Mouse (Mus musculus): Measurements from ENCODE around the gene Stard10.

Gene Stard10

GRCm38 (mm10) chr7:101302691-101303090 lies 14.2 kb upstream of the Stard10 start:
- no peak for DNase-seq (ENCODE audit: low read depth, low spot score)

GRCm38 (mm10) chr7:101306841-101307240 lies 10.0 kb upstream of the Stard10 start:
- DNase-seq (ENCODE audit: low read depth, low spot score) = no peak

- no peak for DNase-seq (ENCODE audit: low read depth, low spot score)
Measured at GRCm38 (mm10) chr7:101309985-101310326, 6.9 kb upstream of the Stard10 start.

- DNase-seq (ENCODE audit: low read depth, low spot score) = peak; percentile 99
Measured at GRCm38 (mm10) chr7:101310327-101311028, 6.4 kb upstream of the Stard10 start.

GRCm38 (mm10) chr7:101311061-101311460 lies 5.8 kb upstream of the Stard10 start:
- DNase-seq (ENCODE audit: low read depth, low spot score) = no peak

- DNase-seq (ENCODE audit: low read depth, low spot score) = no peak
Measured at GRCm38 (mm10) chr7:101313033-101313432, 3.9 kb upstream of the Stard10 start.

- peak; percentile 94 for DNase-seq (ENCODE audit: low read depth, low spot score)
Measured at GRCm38 (mm10) chr7:101314396-101314795, 2.5 kb upstream of the Stard10 start.

- no peak for DNase-seq (ENCODE audit: low read depth, low spot score)
Measured at GRCm38 (mm10) chr7:101315699-101316098, 1.2 kb upstream of the Stard10 start.

- DNase-seq (ENCODE audit: low read depth, low spot score) = no peak
Measured at GRCm38 (mm10) chr7:101316591-101317001, 290 bp upstream of the Stard10 start.

GRCm38 (mm10) chr7:101318848-101319247 lies 2.0 kb downstream of the Stard10 start:
- DNase-seq (ENCODE audit: low read depth, low spot score) = no peak

- no peak for DNase-seq (ENCODE audit: low read depth, low spot score)
Measured at GRCm38 (mm10) chr7:101319796-101320195, 2.9 kb downstream of the Stard10 start.

- DNase-seq (ENCODE audit: low read depth, low spot score) = peak; percentile 79
Measured at GRCm38 (mm10) chr7:101320399-101321217, 3.7 kb downstream of the Stard10 start.

- peak; percentile 50 for DNase-seq (ENCODE audit: low read depth, low spot score)
Measured at GRCm38 (mm10) chr7:101321218-101321827, 4.4 kb downstream of the Stard10 start.

- peak; percentile 65 for DNase-seq (ENCODE audit: low read depth, low spot score)
Measured at GRCm38 (mm10) chr7:101323141-101323594, 6.3 kb downstream of the Stard10 start.

GRCm38 (mm10) chr7:101324142-101324962 lies 7.5 kb downstream of the Stard10 start:
- DNase-seq (ENCODE audit: low read depth, low spot score) = peak; percentile 53

- no peak for DNase-seq (ENCODE audit: low read depth, low spot score)
Measured at GRCm38 (mm10) chr7:101326006-101326405, 9.1 kb downstream of the Stard10 start.

- DNase-seq (ENCODE audit: low read depth, low spot score) = no peak
Measured at GRCm38 (mm10) chr7:101327263-101327662, 10.4 kb downstream of the Stard10 start.

GRCm38 (mm10) chr7:101327786-101328185 lies 10.9 kb downstream of the Stard10 start:
- DNase-seq (ENCODE audit: low read depth, low spot score) = no peak

GRCm38 (mm10) chr7:101328621-101329158 lies 11.8 kb downstream of the Stard10 start:
- DNase-seq (ENCODE audit: low read depth, low spot score) = peak; percentile 95

GRCm38 (mm10) chr7:101329606-101330005 lies 12.7 kb downstream of the Stard10 start:
- DNase-seq (ENCODE audit: low read depth, low spot score) = no peak
